Mouse (Mus musculus) midbrain, embryonic 12.5 days (tissue): ENCODE data around the gene Ano3. TPM values are rescaled to one million over a fixed set of nuclear protein-coding genes. Genes with fewer than 3 reads are reported as not detected.

ENCODE experiments used
- ATAC-seq: fragments of 200-750 bp; cut with Nextera tagmentation; 2 replicates; pipeline ENCODE4 v1.8.0; 2017; ENCODE audit warnings: low read depth, moderate TSS enrichment, moderate library complexity; ENCODE audit not compliant: low FRiP score
- H3K27ac ChIP-seq: fragments of 300-500 bp; sonication (generic); replicated peaks from 2 replicates; pipeline ENCODE4 v1.5.1; 2016; ENCODE audit warnings: mild to moderate bottlenecking
- H3K27me3 ChIP-seq: fragments of 300-500 bp; sonication (generic); 2 replicates; pipeline ENCODE4 v1.6.1; 2016; ENCODE audit warnings: mild to moderate bottlenecking
- H3K36me3 ChIP-seq: fragments of 300-500 bp; sonication (generic); 2 replicates; pipeline ENCODE4 v1.6.1; 2016
- H3K4me1 ChIP-seq: fragments of 300-500 bp; sonication (generic); 2 replicates; pipeline ENCODE4 v1.6.1; 2016
- H3K4me2 ChIP-seq: fragments of 300-500 bp; sonication (generic); replicated peaks from 2 replicates; pipeline ENCODE4 v1.6.1; 2016; ENCODE audit warnings: mild to moderate bottlenecking, moderate library complexity
- H3K4me3 ChIP-seq: fragments of 300-500 bp; sonication (generic); 2 replicates; pipeline ENCODE4 v1.5.1; 2016; ENCODE audit warnings: mild to moderate bottlenecking
- H3K9ac ChIP-seq: fragments of 300-500 bp; sonication (generic); replicated peaks from 2 replicates; pipeline ENCODE4 v1.6.1; 2016; ENCODE audit warnings: mild to moderate bottlenecking, moderate library complexity
- H3K9me3 ChIP-seq: fragments of 300-500 bp; sonication (generic); 2 replicates; pipeline ENCODE4 v1.6.1; 2016; ENCODE audit warnings: mild to moderate bottlenecking
- WGBS: fragments of 180-500 bp; shearing (Covaris S2); methylation state at CpG from one replicate; pipeline ENCODE4 v1.1.7; 2016; 5-methylcytosine and 5-hydroxymethylcytosine counted together
- polyA plus RNA-seq: library from polyadenylated mRNA; unstranded; fragments of >200 nt; fragmentation: Nextera tagmentation; extraction: Ambion mirVana; gene quantifications from 2 replicates; pipeline ENCODE4 v1.2.1, GENCODE M21; 2016

Ano3 gene
- polyA plus RNA-seq, 1 experiment from 2014 or later: 1.4 TPM

GRCm38 (mm10) chr2:110795928-110796327 lies 154.8 kb downstream of the Ano3 start:
- ATAC-seq: 0 out of 2 replicates have a peak, but pooled peaks have one; percentile 27
- WGBS: 57% methylated on average over 1 of the region's 1 CpGs
- Histone ChIP-seq H3K27ac (no peak overlapping the region), H3K9me3 (no peaks in the 10 kb centered on the region), H3K4me1 (no peaks in the 10 kb centered on the region), H3K4me3 (no peak overlapping the region), H3K36me3 (no peaks in the 10 kb centered on the region), H3K9ac (no peak overlapping the region), H3K4me2 (no peak overlapping the region), H3K27me3 (no peaks in the 10 kb centered on the region)

- H3K9me3 ChIP-seq: no peaks in the 10 kb centered on the region
- no peaks in the 10 kb centered on the region for H3K27me3 ChIP-seq
- no peaks in the 10 kb centered on the region for H3K4me1 ChIP-seq
- no peak overlapping the region for H3K4me3 ChIP-seq
- ATAC-seq: no peak
- no peak overlapping the region for H3K27ac ChIP-seq
- H3K36me3 ChIP-seq: no peaks in the 10 kb centered on the region
- no peak overlapping the region for H3K4me2 ChIP-seq
- no peak overlapping the region for H3K9ac ChIP-seq
- 65% methylated on average over 3 of the region's 3 CpGs for WGBS
These were observed 155.3 kb downstream of the Ano3 start for GRCm38 (mm10) chr2:110795433-110795832.

DNA sequence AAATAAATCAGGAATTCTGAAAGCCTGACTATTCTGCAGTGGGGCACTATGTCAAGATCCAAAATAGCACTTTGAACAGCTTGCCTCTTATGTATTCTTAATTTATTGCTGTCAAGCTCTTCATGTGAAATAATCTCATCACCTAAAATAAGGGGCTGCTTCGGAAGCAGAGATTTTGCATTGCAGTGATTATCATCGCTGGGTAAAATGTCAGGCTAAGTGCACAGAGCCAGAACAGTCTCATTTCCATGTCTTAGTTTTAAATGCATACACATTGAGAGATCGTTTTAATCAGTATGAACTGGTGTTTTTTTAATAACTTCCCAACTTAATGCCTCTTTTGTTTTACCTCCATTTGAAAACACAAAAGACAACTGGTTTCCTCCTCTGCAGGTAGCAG lies 163.3 kb downstream of the Ano3 start:
- Histone ChIP-seq H3K27me3 (no peaks in the 10 kb centered on the region), H3K4me3 (no peak overlapping the region), H3K9me3 (no peaks in the 10 kb centered on the region), H3K4me2 (no peak overlapping the region), H3K4me1 (no peaks in the 10 kb centered on the region), H3K36me3 (no peaks in the 10 kb centered on the region), H3K27ac (no peak overlapping the region), H3K9ac (no peak overlapping the region)
- 84% methylated on average over 3 of the region's 3 CpGs for WGBS
- no peak for ATAC-seq

DNA sequence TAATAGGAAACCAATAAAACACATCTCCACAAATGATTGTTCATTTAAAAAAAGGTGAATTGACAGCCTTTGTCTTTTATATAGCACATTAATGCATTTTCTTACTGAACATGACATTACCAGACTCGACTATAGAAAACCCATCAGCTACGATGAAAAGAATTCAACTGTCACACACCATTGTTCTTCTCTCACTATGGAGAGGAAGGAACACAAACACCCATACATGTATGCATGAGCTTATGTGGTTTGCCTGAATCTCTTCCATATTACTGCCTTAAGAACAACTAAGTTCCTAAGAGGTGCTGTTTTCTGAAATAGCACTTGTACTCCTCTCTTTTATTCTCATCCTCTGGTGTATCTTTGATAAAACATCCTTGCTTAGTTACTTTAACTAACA lies 191.3 kb downstream of the Ano3 start:
- no peak overlapping the region for H3K27ac ChIP-seq
- WGBS: 49% methylated on average over 2 of the region's 2 CpGs
- ATAC-seq: no peak

GRCm38 (mm10) chr2:110757556-110757955 lies 193.2 kb downstream of the Ano3 start:
- H3K27ac ChIP-seq: no peak overlapping the region
- ATAC-seq: no peak
- H3K4me2 ChIP-seq: no peak overlapping the region
- no peaks in the 10 kb centered on the region for H3K36me3 ChIP-seq
- WGBS: 89% methylated on average over 2 of the region's 2 CpGs
- no peaks in the 10 kb centered on the region for H3K4me1 ChIP-seq
- H3K9ac ChIP-seq: no peak overlapping the region
- no peak overlapping the region for H3K4me3 ChIP-seq
- H3K27me3 ChIP-seq: no peaks in the 10 kb centered on the region
- H3K9me3 ChIP-seq: no peaks in the 10 kb centered on the region

More for the DNA sequence above, 191.3 kb downstream of the Ano3 start:
- Histone ChIP-seq H3K9me3 (no peaks in the 10 kb centered on the region), H3K4me3 (no peak overlapping the region), H3K4me2 (no peak overlapping the region), H3K36me3 (no peaks in the 10 kb centered on the region), H3K27me3 (no peaks in the 10 kb centered on the region), H3K4me1 (no peaks in the 10 kb centered on the region), H3K9ac (no peak overlapping the region)

- H3K27ac ChIP-seq: no peak overlapping the region
- no peaks in the 10 kb centered on the region for H3K9me3 ChIP-seq
- ATAC-seq: 0 out of 2 replicates have a peak, but pooled peaks have one; percentile 58
- H3K27me3 ChIP-seq: no peaks in the 10 kb centered on the region
- H3K4me1 ChIP-seq: no peaks in the 10 kb centered on the region
- no peak overlapping the region for H3K9ac ChIP-seq
- H3K4me3 ChIP-seq: no peak overlapping the region
- 47% methylated on average over 1 of the region's 1 CpGs for WGBS
- H3K4me2 ChIP-seq: no peak overlapping the region
- H3K36me3 ChIP-seq: no peaks in the 10 kb centered on the region
These were observed 210.2 kb downstream of the Ano3 start for GRCm38 (mm10) chr2:110740493-110740892.

- H3K9me3 ChIP-seq: no peaks in the 10 kb centered on the region
- H3K4me1 ChIP-seq: no peaks in the 10 kb centered on the region
- H3K9ac ChIP-seq: no peak overlapping the region
- ATAC-seq: no peak
- no peaks in the 10 kb centered on the region for H3K27me3 ChIP-seq
- H3K36me3 ChIP-seq: no peaks in the 10 kb centered on the region
- WGBS: 66% methylated on average over 1 of the region's 1 CpGs
- H3K4me2 ChIP-seq: no peak overlapping the region
- no peak overlapping the region for H3K4me3 ChIP-seq
- no peak overlapping the region for H3K27ac ChIP-seq
These were observed 210.9 kb downstream of the Ano3 start for GRCm38 (mm10) chr2:110739781-110740180.

- WGBS: 78% methylated on average over 2 of the region's 2 CpGs
- Histone ChIP-seq H3K4me3 (no peak overlapping the region), H3K4me2 (no peak overlapping the region), H3K27me3 (no peaks in the 10 kb centered on the region), H3K36me3 (no peaks in the 10 kb centered on the region), H3K4me1 (no peaks in the 10 kb centered on the region), H3K9me3 (no peaks in the 10 kb centered on the region), H3K27ac (no peak overlapping the region), H3K9ac (no peak overlapping the region)
- no peak for ATAC-seq
These were observed 212.7 kb downstream of the Ano3 start for GRCm38 (mm10) chr2:110737981-110738380.

DNA sequence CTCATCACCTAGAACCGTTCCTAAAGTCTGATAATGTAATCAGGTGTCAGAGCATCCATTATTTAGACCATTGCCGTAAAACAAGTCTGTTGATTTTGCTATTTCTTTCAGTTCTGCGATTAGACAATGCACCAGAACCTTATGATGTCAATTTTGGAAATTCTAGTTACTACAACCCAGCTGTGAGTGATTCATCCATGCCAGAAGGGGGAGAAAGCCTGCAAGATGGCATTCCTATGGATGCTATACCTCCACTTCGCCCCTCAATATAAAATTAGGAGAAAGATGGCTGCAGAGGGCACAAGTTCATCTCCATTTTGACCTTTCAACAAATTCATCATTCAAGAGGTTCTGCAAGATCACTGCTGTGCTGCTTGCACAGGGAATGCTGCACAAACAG lies 213.5 kb downstream of the Ano3 start:
- Histone ChIP-seq H3K4me1 (no peaks in the 10 kb centered on the region), H3K36me3 (no peaks in the 10 kb centered on the region), H3K4me3 (no peak overlapping the region), H3K27ac (no peak overlapping the region), H3K27me3 (no peaks in the 10 kb centered on the region), H3K9ac (no peak overlapping the region), H3K4me2 (no peak overlapping the region), H3K9me3 (no peaks in the 10 kb centered on the region)
- no peak for ATAC-seq
- 87% methylated on average over 4 of the region's 4 CpGs for WGBS

- Histone ChIP-seq H3K4me2 (no peak overlapping the region), H3K4me1 (no peaks in the 10 kb centered on the region), H3K36me3 (no peaks in the 10 kb centered on the region), H3K27me3 (no peaks in the 10 kb centered on the region), H3K27ac (no peak overlapping the region), H3K9ac (no peak overlapping the region), H3K4me3 (no peak overlapping the region), H3K9me3 (no peaks in the 10 kb centered on the region)
- no peak for ATAC-seq
These were observed 224.6 kb downstream of the Ano3 start for GRCm38 (mm10) chr2:110726106-110726505.

DNA sequence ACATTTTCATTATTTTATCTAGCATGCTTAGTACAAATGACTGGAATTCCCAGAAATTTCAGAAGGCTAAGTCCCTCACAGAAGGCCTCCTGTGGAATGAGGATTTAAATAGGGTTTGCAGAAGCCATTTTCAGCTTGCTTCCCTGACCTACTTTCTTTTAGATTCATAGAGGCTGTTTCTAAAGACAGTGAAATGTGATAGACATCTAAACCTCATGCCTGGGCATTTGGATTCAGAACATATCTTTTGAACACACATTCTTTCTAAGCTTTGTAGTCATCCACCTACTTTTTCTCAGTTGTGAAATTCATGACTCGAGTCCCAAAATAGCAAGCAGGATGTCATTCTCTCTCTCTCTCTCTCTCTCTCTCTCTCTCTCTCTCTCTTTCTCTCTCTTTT lies 228.5 kb downstream of the Ano3 start:
- no peak for ATAC-seq
- no peak overlapping the region for H3K4me3 ChIP-seq
- 96% methylated on average over 1 of the region's 1 CpGs for WGBS

DNA sequence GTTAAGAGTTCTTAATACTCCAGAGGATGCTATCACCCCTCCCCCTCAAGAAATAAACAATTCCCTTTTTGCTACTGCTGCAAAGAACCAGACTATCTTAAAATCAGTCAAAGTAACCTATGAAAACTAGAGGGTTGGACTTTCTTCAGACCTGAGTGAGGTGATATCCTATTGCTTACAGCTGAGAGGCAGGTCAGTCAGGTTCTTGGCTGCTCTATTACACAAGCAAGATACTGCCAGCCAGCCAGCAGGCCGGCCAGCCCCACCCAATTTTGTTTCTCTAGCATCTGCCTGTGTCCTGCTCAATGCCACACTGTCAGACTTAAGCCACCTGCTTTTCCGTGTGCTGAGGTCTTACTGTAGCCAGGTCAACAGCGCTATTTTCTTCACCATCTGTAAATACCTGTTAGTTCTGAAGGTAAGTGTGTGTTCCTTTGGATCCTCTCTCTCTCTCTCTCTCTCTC lies 229.4 kb downstream of the Ano3 start, which contains the start of gene Muc15:
Muc15 (plus strand) TSS at position 51 of the 464 bp plus-strand sequence.
- Histone ChIP-seq H3K4me3 (no peak within 1 kb of the TSS), H3K4me2 (no peak within 1 kb of the TSS), H3K9me3 (no peaks in the 10 kb centered on the region), H3K36me3 (no peaks in the 10 kb centered on the region), H3K27me3 (no peaks in the 10 kb centered on the region), H3K4me1 (no peaks in the 10 kb centered on the region), H3K9ac (no peak within 1 kb of the TSS), H3K27ac (no peak within 1 kb of the TSS)
- 60% methylated on average over 3 of the region's 3 CpGs for WGBS
- ATAC-seq: no peak

More for the DNA sequence above, 228.5 kb downstream of the Ano3 start:
- H3K36me3 ChIP-seq: no peaks in the 10 kb centered on the region
- no peak overlapping the region for H3K9ac ChIP-seq
- H3K4me2 ChIP-seq: no peak overlapping the region
- H3K4me1 ChIP-seq: no peaks in the 10 kb centered on the region
- H3K27me3 ChIP-seq: no peaks in the 10 kb centered on the region
- H3K27ac ChIP-seq: no peak overlapping the region
- no peaks in the 10 kb centered on the region for H3K9me3 ChIP-seq

- Histone ChIP-seq H3K27ac (no peak overlapping the region), H3K36me3 (no peaks in the 10 kb centered on the region), H3K9me3 (no peaks in the 10 kb centered on the region), H3K4me2 (no peak overlapping the region), H3K9ac (no peak overlapping the region), H3K27me3 (no peaks in the 10 kb centered on the region), H3K4me3 (no peak overlapping the region), H3K4me1 (no peaks in the 10 kb centered on the region)
- ATAC-seq: no peak
These were observed 231.7 kb downstream of the Ano3 start for GRCm38 (mm10) chr2:110719051-110719450.
